Mouse (Mus musculus): ENCODE results near the gene Nudt1. TPM values are rescaled to one million over a fixed set of nuclear protein-coding genes. Genes with fewer than 3 reads are reported as not detected.
"Not testable (repeated sequence)": the region's sequence is repeated elsewhere in the genome, so short reads cannot be mapped to it uniquely, and the experiment has no call there.

Nudt1 gene
- polyA plus RNA-seq, 2 experiments from 2014 or later: 14.8 to 28.6 TPM

DNA sequence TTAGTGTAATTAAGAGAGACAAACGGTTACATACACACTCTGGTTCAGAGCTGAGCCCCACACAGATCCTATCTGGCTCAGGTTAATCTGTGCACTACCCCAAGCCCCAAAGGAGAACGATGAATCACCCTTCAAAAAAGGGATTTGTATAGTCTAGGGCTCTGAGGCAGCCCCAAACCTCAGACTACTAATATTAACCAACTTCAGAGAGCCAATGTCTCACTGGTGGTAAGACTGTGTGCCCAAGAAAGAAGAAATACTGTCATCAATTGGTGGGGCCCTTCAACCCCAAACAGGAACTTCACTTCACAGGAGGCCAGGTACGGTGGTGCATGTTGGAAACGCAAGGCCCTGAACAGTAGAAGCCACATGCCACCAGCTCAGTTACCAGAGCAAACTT lies 23.8 kb downstream of the Nudt1 start:
- ATAC-seq: no peak

DNA sequence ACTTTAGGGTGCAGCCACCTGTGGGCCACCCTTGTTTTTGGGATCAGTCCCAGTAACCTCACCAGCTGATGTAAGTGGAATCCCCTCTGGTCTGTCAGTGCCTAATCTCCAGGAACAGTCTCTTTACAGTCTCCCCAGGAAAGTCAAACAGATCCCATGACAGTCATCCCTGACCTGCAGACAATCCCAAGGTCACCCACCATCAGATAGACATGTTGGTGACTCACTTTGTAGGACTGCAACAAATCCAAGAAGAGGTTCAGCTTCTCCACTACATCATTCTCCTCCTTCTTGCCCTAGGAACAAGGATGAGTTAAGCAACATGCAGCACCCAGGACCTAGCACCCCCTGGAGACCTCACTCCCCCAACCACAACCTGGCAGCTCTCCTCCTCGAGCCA lies 24.6 kb downstream of the Nudt1 start:
- ATAC-seq: no peak

DNA sequence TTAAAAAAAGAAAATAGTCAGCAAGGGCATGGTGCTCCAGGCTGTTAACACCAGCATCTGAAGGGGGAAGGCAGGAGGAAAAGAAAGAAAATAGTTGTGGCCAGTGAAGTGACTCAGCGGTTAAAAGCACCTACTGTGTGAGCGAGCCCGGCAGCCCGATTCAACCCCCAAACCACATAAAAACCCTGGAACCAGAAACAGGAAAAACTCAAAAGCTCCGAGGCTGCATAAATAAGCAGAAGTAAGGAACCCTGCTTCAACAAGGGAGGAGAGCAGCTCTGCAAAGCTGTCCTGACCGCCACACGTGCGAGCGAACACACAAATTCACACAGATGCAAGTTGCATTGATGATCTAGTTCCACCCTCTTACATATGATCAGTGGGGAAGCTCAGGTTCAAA lies 28.4 kb downstream of the Nudt1 start:
- no peak for ATAC-seq

DNA sequence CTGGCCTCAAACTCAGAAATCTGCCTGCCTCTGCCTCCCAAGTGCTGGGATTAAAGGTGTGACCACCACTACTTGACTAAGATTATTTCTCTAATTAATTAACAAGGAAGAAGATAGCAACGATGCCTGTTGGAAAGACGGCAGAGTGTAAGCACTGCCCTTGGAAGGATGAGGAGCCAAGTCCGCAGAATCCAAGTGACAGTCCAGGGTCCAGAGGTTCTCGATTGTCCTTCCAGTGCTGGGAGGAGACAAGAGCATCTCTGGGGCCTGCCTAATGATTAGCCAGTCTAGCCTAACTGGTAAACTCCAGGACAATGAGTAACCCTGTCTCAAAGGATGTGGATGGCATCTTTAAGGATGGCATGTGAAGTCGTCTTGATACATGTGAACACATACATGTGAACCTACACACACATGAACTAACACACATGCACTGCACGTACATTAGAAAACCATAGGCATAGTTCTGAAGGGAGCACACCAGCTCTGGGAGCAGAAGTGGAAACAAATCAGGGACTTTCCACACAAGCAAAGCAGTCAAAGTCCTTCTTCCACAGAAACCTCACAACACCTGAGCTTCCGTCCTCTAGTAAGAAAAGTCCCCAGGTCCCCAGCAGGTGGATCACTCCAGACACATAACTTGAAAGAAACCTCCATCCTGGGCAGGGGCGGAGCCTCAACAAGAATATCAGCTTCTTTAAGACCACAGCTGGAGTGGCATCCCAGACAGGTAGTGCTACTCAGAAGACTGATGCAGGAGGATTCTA lies 29.5 kb downstream of the Nudt1 start:
- ATAC-seq: no peak

DNA sequence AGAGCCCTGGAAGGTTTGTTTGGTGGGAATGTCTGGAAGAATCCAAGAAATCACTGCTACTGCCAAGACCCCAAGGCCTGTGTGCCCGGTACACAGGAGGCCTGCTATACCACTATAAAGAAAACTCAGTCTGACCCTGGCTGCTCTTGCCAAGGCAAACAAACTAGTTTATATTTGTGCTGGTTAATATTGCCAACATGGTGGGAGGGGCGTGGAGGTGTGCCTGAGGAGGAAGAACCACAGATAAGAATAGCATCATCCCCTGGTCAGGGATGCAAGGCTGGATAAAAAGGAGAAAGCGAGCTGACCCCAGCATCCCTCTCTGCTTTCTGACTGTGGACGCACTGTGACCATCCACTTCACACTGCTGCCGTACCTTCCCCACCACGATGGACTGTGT lies 30.9 kb downstream of the Nudt1 start:
- ATAC-seq: no peak

DNA sequence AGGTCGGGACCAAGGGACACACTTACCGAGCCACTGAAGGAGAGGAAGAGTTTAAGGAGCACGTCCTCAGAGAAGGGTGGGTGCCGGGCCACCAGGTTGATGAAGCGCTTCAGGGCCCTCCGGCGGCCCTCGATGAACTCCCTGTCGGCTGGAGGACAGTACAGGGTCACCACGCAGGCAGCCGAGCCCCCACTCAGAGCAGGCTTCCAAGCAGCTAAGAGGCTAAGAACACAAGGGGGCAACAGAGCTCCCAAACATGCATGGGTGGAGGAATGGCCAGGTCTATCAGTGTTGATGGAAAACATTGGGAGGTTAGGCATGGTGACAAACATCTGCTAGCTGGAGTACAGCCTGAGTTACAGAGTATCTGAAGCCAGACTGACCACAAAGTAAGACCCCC lies 34.5 kb downstream of the Nudt1 start:
- ATAC-seq: no peak

DNA sequence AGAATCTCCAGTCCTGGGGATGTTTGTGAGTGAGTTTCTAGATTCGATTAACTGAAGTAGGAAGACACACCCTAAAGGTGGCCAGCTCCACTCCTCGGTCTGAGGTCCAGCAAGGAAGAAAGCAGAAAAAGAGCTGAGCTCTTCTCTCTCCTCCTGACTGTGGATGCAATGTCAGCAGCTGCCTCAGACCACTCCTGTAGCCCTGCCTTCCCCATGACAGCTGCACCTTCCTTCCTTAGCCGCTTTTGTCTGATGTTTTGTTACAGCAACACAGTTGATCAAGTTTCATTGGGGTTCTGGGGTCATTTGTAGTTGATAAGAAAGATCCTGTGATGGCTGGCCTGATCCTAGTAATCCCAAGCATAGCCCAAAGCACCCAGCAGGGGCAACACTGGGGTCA lies 36.0 kb downstream of the Nudt1 start:
- ATAC-seq: no peak

DNA sequence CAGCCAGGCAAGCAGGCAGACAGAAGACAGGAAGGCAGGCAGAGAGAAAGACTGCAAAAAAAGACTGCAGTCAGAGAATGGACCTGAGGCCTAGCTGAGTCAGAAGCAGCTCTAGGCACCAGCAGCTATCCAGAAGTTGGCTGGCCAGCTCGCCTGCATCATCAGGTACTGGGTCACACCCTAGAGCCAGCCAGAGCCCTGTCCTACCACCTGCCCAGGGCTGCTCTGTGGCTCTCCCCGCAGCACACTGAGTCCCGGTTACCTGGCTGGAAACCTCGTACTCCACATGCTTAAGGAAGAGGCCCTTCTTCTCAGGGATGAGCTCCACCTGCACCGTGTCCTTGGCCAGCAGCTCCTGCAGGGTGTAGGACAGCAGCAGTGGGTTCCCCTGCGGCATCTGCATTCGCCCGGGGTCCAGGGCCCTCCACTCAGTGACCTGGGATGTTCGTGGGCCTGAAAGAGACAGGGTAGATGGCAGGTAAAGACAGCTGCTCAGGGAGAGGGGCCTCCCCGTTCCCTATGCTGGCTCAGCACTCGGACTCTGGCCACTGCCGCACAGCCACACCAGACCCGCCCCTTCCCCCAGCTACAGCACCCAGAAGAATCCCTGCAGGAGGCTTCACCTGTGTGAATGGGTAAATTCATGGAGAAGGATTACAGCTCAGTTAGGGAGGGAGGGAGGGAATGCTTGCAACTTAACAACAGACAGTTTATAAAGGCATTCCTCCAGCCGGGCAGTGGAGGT lies 38.6 kb downstream of the Nudt1 start:
- ATAC-seq: no peak

DNA sequence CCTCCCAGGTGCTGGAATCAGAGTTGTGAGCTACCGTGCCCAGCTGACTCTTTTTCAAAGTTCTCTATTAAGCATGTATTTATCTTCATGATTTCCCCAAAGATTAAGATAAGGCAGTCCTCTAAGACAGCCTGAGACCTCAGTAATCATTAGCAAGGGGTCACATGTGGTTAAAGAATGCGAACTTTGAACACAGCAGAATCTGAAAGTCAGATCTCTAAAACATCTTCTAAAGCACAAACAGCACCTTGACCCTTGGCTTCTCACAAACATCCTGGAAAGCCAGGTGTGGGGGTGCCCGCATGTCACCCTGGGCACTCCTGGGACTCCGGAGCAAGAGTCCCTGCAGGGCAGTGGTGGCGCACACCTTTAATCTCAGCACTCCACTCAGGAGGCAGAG lies 43.0 kb downstream of the Nudt1 start:
- ATAC-seq: no peak

DNA sequence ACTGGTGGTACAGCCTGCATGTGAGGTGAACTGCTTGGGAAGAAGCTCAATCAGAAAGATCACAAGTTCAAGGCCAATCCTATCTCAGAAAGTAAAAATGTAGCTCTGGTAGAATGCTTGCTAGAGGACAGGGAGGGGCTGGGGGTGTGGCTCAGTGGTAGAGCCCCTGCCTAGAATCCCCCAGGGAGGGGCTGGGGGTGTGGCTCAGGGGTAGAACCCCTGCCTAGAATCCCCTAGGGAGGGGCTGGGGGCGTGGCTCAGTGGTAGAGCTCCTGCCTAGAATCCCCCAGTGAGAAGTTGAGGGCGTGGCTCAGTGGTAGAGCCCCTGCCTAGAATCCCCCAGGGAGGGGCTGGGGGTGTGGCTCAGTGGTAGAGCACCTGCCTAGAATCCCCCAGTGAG lies 46.7 kb downstream of the Nudt1 start:
- ATAC-seq: not testable (repeated sequence)

DNA sequence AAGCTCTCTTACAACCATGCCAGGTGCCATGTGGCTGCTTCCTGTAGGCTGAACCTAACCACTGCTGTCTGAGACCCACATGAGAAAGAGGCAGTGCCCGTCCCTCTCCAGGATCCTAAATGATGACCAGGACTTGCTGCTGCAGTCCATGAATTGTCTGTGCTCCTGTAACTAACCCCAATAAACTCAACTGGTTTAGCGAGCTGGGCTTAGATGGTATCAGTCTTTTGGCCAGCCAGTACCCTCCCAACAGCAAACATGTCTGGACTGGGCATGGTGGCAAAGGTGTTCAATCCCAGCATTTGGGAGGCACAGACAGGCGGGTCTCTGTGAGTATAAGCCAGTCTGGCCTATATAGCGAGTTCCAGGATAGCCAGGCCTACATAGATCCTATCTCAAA lies 47.5 kb downstream of the Nudt1 start:
- no peak for ATAC-seq

DNA sequence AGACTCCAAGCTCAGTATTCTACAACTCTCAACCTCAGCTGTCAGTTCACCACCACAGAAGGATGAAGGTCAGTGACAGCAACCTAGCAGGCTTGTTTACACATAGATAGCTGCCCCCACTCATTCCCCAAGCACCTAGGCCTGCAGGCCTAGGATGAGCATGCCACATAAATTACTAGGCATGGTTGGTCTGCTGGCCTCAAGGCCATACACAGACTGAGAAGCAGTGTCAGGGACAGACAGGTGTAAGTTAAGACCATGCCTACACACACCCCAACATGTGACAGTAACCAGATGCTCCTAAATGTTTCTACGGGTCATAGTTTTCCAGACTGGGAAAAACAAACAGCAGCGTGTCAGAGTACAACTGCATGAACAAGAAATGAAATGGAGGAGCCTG lies 48.0 kb downstream of the Nudt1 start:
- no peak for ATAC-seq

DNA sequence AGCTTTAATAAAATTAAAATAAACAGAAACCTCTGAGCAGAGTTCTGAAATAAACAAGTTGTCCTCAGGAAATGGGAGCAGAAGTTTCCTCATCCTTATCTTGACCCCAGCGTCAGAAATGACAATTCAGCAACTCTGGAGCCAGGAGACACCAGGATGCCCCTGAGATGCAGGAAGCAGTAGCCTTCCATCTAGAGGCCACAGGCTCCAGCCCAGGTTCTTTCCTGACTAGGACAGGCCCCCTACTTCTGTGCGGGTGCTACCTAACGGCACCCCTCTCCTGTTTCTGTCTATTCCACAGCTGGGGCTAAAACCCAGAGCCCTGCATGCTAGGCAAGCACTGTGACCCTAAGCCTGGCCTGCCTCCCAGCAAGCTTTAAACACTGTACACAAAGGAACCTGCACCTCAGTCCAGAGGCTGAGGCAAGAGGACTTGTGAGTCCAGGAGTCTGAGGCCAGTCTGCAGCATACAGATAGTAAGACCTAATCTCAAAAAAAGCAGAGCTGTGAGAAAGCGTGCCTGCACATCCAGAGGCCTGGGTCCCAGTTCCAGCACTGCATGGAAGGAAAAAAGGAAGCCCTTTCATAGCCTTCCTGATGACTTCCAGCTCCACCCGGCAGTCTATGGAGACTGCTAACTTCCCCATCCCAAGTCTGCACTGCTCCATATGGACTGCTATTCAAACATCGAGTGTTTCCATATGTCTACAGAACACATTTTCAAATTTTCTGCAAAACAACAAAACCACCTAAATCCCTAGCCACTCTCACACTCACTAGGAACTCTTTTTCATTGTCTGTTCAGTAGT lies 49.2 kb downstream of the Nudt1 start:
- no peak for ATAC-seq

DNA sequence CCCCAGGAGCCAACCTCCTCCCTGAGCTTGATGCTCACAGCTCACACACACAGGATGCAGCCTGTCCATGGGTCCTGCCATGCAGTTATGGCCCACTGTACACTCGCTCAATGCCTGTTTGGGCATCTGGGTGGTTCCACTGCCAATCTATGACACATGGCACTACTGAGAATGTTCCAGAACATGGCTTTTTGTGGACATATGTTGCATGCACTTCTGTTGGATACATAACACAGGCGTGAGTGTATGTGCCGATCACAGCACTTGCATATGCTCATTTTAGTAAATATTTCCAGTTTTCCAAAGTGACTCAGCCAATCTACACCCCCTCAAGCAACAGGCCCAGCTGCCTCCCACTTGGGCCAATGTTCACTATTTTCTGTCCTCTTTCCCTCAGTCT lies 50.2 kb downstream of the Nudt1 start:
- no peak for ATAC-seq

DNA sequence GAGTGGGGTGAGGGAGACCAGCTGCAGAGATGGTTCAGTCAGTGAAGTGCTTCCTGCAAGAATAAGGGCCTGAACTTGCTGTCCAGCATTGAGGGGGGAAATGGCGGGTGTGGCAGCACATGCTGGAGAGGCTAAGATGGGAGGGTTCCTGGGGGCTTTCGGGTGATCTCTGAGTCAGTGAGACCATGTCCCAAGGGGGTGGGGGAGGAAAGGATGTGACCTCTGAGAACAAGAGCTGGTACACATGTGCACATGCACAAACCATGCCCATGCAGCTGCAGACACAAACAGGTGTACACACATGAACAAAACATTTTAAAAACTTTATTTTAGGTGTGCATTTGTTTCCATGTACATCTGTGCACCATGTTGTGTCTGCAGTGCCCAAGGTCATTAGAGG lies 52.3 kb downstream of the Nudt1 start:
- no peak for ATAC-seq

DNA sequence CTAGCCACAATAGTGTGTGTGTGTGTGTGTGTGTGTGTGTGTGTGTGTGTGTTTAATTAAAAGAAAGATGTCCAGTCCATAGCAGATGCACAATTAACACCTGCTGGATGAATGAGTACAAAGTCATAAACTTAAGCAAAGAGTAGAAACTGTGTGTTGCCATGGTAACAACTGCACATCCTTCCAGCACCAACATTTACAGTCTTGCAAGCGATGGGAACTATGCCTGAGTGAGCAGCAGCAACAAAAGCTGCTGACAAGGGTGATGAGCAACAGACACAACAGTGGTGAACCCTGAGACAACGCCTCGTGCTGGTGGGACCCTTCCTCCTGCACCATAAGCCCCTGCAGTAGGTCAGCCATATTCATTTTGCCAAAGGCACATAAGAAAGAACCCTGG lies 52.8 kb downstream of the Nudt1 start:
- ATAC-seq: no peak

DNA sequence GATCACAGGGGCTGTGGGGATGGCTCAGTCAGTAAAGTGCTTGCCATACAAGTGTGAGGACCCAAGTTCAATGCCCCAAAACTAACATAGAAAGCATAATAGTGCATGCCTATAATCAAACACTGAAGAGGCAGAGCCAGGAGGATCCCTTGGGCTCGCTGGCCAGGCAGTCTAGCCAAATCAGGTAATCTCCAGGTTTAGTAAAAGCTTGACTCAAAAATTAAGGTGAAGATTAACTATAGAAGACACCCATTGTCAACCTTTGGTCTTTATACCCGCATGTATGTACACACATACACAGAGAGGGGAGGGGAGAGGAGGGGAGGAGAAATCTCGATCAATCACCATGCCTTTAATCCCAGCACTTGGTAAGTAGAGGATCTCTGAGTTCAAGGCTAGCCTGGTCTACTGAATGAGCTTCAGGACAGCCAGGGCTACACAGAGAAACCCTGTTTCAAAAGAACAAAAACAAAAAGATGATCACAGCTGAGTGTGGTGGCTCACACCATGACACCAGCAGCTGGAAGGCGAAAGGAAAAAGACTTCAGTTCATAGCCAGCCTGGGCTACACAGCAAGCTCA lies 53.9 kb downstream of the Nudt1 start:
- no peak for ATAC-seq

DNA sequence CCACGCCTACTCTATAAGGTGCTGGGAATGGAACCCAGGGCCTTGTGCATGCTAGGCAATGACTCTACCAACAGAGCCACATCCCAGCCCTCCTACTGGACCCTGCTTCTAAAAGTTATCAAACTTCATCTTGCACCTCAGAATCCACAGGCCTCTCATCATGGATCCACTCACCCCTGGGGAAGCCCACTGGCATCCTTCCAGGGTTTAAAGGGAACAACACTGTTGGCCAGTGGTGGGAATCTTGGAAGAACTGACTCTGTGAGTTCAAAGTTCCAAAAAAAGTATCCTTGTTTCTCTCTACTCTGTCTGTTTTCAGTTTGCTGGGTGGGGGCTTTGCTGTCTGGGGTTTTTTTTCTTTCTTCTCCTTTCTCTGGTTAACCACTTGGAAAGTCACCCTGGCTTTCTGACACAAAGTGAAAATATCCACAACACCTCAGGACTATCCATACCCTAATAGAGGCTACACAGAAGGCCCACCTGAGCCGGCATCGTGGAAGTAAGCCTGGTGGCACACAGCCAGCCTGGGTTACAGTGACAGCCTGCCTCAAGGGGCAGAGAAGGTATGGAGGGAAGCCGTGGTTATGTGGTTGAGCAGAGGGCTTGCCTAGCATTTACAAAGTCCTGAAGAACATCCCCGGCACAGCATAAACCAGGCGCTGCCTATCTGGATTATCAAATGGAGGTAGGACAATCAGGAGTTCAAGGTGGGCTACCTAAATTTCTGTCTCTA lies 56.8 kb downstream of the Nudt1 start:
- ATAC-seq: no peak

DNA sequence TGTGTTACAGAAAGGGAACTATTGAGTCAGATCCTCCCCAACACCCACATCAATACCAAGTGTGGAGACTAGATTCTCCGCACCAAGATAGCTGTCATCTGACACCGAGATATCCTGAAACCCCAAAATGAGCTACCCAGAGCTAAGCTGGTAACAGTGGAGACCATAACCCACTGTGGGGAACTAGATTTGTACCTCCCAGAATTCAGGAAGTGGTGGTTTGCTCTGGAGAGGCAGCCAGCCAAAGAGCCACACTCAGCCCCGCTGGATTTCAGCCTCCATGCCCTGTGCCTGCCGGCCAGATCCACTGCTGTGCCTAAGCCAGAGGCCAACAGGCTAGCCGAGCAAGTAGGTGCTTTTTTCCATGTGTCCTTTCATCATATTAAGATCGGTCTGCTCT lies 57.8 kb downstream of the Nudt1 start:
- ATAC-seq: no peak

DNA sequence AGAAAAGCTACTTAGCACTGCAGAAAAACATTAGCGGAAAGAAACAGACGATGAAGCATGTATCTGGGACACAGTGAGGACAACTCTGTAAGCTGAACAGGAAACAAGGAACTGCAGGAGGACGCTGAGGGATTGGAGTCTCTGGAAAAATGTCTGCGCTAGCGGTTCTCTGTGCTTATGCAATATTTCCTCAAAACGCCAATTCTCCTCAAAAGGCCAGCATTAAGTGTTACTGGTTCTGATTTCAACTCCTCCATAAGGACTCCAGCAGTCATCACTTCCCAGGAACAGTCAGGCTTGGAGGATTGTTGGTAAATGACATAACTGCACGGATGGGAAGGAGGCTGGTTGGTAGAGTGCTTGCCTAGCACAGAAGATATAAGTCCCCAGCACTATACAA lies 59.7 kb downstream of the Nudt1 start:
- no peak for ATAC-seq

DNA sequence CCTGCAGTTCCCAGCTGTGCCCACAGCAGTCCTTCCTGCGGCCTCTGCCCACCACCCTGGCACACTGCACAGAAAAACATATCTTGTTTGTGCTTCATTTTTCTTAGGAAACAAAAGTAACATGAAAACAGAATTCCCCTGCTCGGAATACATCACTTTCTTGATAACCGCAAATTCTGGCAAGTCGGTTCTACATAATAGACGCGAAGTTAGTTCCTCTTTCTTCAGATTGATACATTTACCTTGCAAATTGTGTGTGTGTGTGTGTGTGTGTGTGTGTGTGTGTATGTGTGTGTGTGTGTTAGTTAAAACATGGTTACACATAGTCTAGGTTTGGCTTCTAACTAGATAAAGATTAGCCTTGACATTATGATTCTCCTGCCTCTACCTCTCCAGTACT lies 61.2 kb downstream of the Nudt1 start:
- ATAC-seq: no peak

DNA sequence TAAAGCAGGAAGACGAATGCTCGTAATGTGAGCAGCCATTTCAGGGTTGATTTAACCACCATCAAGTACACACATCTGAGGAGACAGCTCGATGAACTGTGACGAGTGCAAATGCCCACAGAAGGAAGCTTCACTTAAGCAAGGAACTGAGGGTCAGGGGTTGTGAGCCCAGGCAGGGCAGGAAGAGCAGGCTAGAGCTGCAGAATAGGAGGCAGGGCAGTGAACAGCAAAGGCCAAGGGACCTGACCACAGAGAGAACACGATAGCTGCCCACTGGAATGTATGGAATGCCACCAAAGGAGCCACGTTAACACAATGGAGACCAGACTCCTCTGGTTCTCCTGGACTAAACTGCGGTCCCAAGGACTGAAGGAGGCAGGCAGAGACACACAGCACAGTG lies 62.1 kb downstream of the Nudt1 start:
- ATAC-seq: no peak

DNA sequence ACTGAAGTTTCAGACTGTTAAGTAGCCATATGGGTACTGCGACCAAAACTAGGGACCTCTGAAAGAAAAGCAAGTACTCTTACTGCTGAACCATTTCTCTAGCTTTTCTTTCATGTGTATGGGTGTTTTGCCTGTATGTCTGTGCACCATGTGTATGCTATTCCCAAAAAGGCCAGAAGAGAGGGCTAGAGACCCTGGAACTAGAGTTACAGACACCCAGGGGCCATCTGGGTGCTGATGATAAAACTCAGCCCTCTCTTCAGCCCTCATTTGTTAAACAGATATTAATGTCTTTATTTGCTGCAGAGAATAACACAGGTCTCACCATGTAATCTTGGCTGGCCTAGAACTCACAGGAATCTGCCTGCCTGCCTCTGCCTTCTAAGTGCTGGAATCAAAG lies 63.0 kb downstream of the Nudt1 start:
- ATAC-seq: no peak

All from CD4-positive, CD25-positive, alpha-beta regulatory T cell, adult 4 months (primary cell).